Mouse (Mus musculus): Measurements from ENCODE around the gene Slc9b2.

Slc9b2 gene

GRCm38 (mm10) chr3:135313727-135314126 lies 6.2 kb downstream of the Slc9b2 start:
- no peak for DNase-seq

GRCm38 (mm10) chr3:135314811-135315210 lies 7.3 kb downstream of the Slc9b2 start:
- no peak for DNase-seq

DNA sequence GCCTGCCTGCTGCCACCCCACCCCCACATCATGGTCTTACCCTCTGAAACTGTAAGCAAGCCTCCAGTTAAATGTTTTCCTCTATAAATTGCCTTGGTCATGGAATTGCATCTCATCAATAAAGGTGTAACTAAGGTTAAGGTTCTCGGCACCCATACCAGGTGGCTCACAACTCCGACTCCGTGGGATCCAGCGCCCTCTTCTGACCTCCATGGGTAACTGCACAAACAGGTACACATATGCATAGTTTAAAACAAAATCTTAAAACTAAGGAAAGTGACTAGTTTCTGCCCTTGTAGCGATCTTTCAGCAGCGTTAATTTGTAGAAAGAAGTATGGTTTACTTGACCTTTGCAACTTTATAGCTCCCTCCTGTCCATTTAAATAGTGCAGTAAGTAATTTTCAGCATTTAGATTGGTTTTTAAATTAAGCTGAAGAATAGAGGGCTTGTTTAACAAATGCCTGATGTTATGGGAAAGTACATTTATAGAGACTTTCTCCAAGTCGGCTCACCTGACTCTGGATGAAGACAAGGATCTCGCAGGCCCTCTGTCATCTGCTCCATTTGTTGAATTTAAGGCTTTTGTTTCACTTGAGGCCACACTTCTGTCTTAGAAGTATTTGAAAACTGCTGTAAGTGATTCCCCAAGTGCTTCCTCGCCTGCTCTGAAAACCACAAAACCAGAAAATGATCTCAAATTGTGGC lies 8.4 kb downstream of the Slc9b2 start:
- no peak for DNase-seq

GRCm38 (mm10) chr3:135318331-135318730 lies 10.8 kb downstream of the Slc9b2 start:
- no peak for DNase-seq

- DNase-seq, result no peak
Observed at GRCm38 (mm10) chr3:135324354-135324753, 16.9 kb downstream of the Slc9b2 start.

DNA sequence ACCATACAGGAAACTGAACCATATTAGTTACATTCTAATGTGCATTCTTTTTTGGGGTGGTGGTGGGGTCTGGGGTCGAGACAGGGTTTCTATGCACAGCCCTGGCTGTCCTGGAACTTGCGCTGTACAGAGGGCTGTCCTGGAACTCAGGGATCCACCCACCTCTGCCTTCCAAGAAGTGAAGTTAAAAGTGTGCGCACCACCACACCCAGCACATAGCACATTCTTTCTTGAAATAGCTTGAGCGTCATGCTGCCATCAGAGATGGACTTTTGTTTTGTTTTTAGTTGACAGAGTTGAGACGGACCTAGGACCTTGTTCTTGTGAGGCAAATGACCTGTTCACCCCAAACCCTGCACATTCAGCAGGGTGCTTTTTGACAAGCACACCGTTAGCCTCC lies 19.7 kb downstream of the Slc9b2 start:
- DNase-seq, result no peak

- peak; percentile 23 for DNase-seq
Observed at GRCm38 (mm10) chr3:135327601-135328000, 20.1 kb downstream of the Slc9b2 start.

DNA sequence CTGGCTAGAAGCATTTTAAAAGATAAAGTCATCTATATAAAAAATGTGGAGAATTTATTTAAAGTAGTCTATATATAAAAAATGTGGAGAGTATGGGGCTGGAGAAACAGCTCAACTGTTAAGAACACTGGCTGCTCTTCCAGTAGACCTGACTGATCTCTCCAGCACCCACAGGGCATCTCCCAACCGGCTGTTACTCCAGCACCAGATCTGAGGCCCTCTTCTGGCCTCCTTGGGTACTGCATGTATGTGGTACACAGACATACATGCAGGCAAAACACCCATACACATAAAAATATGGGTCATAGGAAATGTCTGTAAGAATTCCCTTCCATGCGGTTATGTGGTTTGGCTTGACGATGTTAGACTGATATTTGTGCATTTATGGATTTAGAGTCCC lies 21.1 kb downstream of the Slc9b2 start:
- peak; percentile 83 for DNase-seq

DNA sequence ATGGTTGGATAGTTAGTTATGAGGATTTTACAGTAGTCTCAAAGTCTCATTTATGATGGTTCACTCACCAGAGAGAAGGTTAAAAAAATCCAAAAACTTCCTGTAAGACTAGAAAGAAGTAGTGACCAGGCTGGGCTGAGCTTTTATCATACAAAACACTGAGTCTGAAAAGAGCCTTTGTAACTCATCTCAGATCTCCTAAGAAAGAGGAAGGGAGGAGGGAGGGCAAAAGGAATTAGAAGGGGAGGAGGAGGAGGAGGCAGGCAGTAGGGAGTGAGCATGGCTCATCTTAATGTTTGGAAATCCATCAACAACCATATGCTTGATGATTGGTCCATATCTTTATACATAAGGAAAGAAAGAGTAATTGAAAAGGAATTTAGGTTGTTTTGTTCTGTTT lies 25.2 kb downstream of the Slc9b2 start:
- DNase-seq, result no peak

- no peak for DNase-seq
Observed at GRCm38 (mm10) chr3:135333763-135334162, 26.3 kb downstream of the Slc9b2 start.

- DNase-seq, result no peak
Observed at GRCm38 (mm10) chr3:135347739-135348264, 40.3 kb downstream of the Slc9b2 start, which contains the start of gene Slc9b1. TSS of gene Slc9b1 (plus strand) at chr3:135348029.

DNA sequence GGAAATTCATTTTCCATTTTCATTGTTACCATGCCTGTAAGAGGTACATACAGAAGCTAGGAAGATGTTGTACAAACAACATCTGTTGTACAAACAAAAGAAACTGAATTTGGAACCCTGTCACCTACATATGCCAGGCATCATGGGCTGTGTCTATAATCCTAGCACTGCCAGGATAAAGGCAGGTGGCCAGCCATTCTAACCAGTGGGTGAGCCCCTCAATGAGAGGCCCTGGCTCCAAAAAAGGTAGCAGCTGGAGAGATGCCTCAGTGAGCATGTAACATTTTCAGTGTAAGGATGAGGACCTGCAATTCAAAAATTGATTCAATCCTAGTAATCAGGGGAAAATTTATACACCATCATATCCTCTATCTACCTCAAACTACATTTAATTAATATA lies 41.5 kb downstream of the Slc9b2 start:
- DNase-seq, result no peak

GRCm38 (mm10) chr3:135351857-135352256 lies 44.4 kb downstream of the Slc9b2 start:
- no peak for DNase-seq

DNA sequence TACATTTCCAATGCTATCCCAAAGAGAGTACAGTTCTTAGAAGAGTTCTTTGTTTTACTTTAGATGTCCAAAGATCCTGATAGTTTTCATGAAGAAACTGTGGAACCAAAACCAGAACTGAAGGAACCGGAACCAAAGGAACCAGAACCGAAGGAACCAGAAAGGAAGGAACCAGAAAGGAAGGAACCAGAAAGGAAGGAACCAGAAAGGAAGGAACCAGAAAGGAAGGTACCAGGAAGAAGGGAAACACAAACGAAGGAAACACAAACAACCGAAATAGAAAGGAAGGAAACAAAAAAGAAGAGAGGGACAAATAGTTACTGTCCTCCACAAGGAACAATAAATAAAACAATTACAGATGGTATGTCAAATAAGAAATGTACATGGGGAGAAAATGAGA lies 49.9 kb downstream of the Slc9b2 start:
- no peak for DNase-seq

- DNase-seq, result no peak
Observed at GRCm38 (mm10) chr3:135375836-135376235, 68.3 kb downstream of the Slc9b2 start.

GRCm38 (mm10) chr3:135377445-135377844 lies 69.9 kb downstream of the Slc9b2 start:
- DNase-seq, result no peak

- DNase-seq, result no peak
Observed at GRCm38 (mm10) chr3:135379868-135380267, 72.4 kb downstream of the Slc9b2 start.

GRCm38 (mm10) chr3:135393186-135393585 lies 85.7 kb downstream of the Slc9b2 start:
- DNase-seq, result no peak
